Mouse (Mus musculus) embryonic facial prominence, embryonic 14.5 days (tissue): ENCODE results near the gene Pptc7. TPM values are rescaled to one million over a fixed set of nuclear protein-coding genes. Genes with fewer than 3 reads are reported as not detected.
"Not testable (repeated sequence)": the region's sequence is repeated elsewhere in the genome, so short reads cannot be mapped to it uniquely, and the experiment has no call there.

Experiments
- ATAC-seq: fragments of 200-750 bp; cut with Nextera tagmentation; 2 replicates; pipeline ENCODE4 v1.8.0; 2017; ENCODE audit warnings: low read depth, moderate number of reproducible peaks, moderate TSS enrichment
- DNase-seq: peaks from one replicate; pipeline ENCODE4 v3.0.0-alpha.2; 2015; ENCODE audit warnings: low spot score
- H3K27ac ChIP-seq: fragments of 300-500 bp; sonication (generic); replicated peaks from 2 replicates; pipeline ENCODE4 v1.5.1; 2014; ENCODE audit warnings: low read depth, mild to moderate bottlenecking, low read length, moderate library complexity
- H3K27me3 ChIP-seq: fragments of 300-500 bp; sonication (generic); replicated peaks from 2 replicates; pipeline ENCODE4 v1.6.1; 2014; ENCODE audit warnings: low read length; ENCODE audit not compliant: control insufficient read depth, insufficient read depth
- H3K36me3 ChIP-seq: fragments of 300-500 bp; sonication (generic); 2 replicates; pipeline ENCODE4 v1.6.1; 2014; ENCODE audit warnings: low read length, mixed read lengths; ENCODE audit not compliant: control insufficient read depth, insufficient read depth
- H3K4me1 ChIP-seq: fragments of 300-500 bp; sonication (generic); 2 replicates; pipeline ENCODE4 v1.6.1; 2014; ENCODE audit warnings: antibody characterized with exemption, low read length; ENCODE audit not compliant: control insufficient read depth, insufficient read depth
- H3K4me2 ChIP-seq: fragments of 300-500 bp; sonication (generic); 2 replicates; pipeline ENCODE4 v1.6.1; 2014; ENCODE audit warnings: low read depth, mild to moderate bottlenecking, low read length, moderate library complexity, mixed read lengths
- H3K4me3 ChIP-seq: fragments of 300-500 bp; sonication (generic); 2 replicates; pipeline ENCODE4 v1.5.1; 2014; ENCODE audit warnings: low read depth, mild to moderate bottlenecking, low read length
- H3K9ac ChIP-seq: fragments of 300-500 bp; sonication (generic); 2 replicates; pipeline ENCODE4 v1.6.1; 2014; ENCODE audit warnings: low read depth, mild to moderate bottlenecking, low read length, moderate library complexity, mixed read lengths
- H3K9me3 ChIP-seq: fragments of 300-500 bp; sonication (generic); 2 replicates; pipeline ENCODE4 v1.6.1; 2016; ENCODE audit warnings: low read length; ENCODE audit not compliant: control insufficient read depth
- WGBS: fragments of 180-500 bp; shearing (Covaris S2); extraction: QIAGEN DNeasy Blood & Tissue Kit; methylation state at CpG from one replicate; pipeline ENCODE4 v1.1.7; 2014; 5-methylcytosine and 5-hydroxymethylcytosine counted together
- polyA plus RNA-seq: library from polyadenylated mRNA; unstranded; fragments of >200 nt; fragmentation: Nextera tagmentation; extraction: Ambion mirVana; gene quantifications from 2 replicates; pipeline ENCODE4 v1.2.1, GENCODE M21; 2014

Pptc7 gene
- polyA plus RNA-seq, 1 experiment from 2014 or later: 8.1 TPM

DNA sequence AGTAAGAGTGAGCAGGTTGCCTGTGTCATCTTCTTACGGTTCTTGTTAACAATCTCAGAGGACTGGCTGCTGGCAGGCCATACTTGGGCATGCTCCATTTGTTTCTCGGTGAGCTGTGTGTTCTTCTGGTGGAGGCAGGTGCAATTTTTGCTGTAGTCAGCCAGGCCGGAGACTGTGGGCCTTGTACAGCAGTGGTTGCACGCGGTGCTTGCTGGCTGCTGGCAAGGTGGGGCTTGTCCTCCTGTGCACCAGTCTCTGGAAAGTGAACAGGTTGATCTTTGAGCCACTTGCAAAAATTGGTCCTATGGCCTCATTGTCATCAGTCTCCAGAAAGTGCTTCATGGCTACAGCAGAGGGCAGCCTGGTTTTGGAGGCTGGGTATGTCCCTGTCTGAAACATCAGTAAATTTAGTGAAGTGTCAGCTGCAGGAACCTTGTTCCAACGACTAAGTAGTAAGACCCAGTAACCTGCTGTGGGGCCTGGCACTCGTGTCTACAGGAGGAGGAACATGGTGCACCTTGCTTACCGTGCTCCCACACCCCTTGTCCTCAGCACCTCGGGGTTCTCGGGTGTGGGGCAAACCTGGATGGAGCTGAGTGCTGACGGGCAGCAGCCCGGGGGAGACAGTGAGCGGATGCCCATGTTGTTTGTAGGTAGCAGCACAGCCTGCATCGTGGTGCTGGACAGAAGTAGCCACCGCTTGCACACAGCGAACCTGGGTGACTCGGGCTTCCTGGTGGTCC lies 28.9 kb downstream of the Pptc7 start:
- H3K27me3 ChIP-seq: no peaks in the 10 kb centered on the region
- H3K9ac ChIP-seq: no peak overlapping the region
- no peaks in the 10 kb centered on the region; the same call in 1 of the 2 replicates for H3K4me1 ChIP-seq
- H3K9me3 ChIP-seq: no peaks in the 10 kb centered on the region
- H3K4me2 ChIP-seq: no peak overlapping the region
- no peak for ATAC-seq
- H3K36me3 ChIP-seq: peaks cover 50% of the 10 kb centered on the region
- 88% methylated on average over 17 of the region's 17 CpGs for WGBS
- no peak for DNase-seq
- no peak overlapping the region for H3K27ac ChIP-seq
- no peak overlapping the region for H3K4me3 ChIP-seq

DNA sequence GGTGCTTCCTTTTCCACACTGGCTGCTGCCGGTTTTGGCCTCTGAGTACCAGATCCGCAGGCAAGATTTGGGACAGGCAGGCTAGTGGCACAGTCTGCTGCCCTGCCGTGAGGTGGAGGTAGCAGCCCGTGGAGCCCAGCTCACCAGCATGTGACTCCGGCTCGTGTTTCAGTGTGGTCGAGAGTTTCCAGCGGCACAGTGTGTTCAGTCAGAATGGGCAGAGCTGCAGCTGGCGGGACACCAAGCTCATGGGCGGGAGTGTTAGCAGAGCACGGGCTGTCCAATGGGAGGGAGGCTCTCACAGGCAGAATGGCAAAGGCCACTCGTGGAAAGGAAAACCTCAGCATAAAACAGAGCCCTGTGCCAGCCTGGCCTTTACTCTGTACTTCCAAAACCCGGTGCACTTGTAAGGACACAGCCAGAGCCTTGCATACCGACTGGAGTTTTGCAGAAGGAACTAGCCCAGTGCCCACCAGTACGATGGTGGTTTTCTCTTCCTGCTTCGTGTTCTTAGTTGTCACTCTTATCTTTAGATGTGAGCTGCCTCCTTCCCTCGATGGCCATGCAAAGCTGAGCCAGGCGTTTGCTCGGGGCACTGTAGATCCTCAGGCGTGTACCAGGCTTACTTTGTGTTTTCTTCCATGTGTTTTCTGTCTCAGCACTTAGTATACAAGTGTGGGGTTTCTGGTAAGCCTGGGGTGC lies 31.0 kb downstream of the Pptc7 start:
- no peak overlapping the region for H3K4me3 ChIP-seq
- no peaks in the 10 kb centered on the region for H3K9me3 ChIP-seq
- H3K27me3 ChIP-seq: no peaks in the 10 kb centered on the region
- WGBS: 49% methylated on average over 20 of the region's 20 CpGs
- peak; percentile 89 for ATAC-seq
- 0 out of 2 replicates have a peak overlapping the region, but pooled peaks have one; percentile 16 for H3K9ac ChIP-seq
- H3K27ac ChIP-seq: peak overlapping the region; percentile 58
- no peak overlapping the region for H3K4me2 ChIP-seq
- DNase-seq: peak; percentile 89
- peaks cover 41% of the 10 kb centered on the region; the same call in 1 of the 2 replicates for H3K36me3 ChIP-seq
- H3K4me1 ChIP-seq: no peaks in the 10 kb centered on the region; the same call in 1 of the 2 replicates

DNA sequence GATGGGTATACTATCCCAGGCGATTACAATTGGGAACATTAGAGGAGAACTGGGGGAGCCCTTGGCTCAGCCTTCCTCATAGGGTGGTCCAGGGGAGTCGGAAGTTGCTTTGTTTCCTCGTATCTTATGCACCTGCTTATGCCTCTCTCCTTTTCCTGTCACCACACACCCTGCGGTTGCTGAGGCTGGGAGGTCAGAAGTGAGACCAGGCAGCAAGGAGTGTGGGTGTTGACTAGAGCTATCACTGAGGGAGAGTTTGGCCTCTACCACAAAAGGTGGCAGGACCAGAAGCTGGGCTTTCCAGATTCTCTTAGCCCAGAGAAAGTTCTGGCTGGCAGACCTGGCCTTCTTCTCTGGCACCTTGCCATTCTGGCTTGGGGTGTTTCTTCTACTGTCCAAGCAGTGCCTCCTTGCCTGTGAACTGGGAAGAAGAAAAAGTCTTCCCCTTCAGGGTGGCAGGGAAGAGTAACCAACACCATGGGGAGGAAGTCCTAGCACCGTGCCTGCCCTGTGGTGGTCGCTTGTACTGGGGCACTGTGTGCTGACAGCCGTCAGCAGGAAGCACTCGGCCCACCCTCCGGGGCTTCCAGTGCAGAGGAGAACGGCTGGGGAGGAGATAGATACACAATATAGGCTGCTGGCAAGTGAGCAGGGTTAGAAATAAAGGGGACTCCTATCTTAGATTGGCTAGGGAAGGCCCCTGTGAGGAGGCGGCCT lies 33.3 kb downstream of the Pptc7 start:
- no peak overlapping the region for H3K4me3 ChIP-seq
- H3K9ac ChIP-seq: no peak overlapping the region
- H3K27ac ChIP-seq: no peak overlapping the region
- H3K4me2 ChIP-seq: no peak overlapping the region
- H3K36me3 ChIP-seq: peaks cover 44% of the 10 kb centered on the region
- DNase-seq (no peak), ATAC-seq (no peak)
- H3K27me3 ChIP-seq: no peaks in the 10 kb centered on the region
- no peaks in the 10 kb centered on the region; the same call in 1 of the 2 replicates for H3K4me1 ChIP-seq
- WGBS: 70% methylated on average over 11 of the region's 11 CpGs
- H3K9me3 ChIP-seq: no peaks in the 10 kb centered on the region

DNA sequence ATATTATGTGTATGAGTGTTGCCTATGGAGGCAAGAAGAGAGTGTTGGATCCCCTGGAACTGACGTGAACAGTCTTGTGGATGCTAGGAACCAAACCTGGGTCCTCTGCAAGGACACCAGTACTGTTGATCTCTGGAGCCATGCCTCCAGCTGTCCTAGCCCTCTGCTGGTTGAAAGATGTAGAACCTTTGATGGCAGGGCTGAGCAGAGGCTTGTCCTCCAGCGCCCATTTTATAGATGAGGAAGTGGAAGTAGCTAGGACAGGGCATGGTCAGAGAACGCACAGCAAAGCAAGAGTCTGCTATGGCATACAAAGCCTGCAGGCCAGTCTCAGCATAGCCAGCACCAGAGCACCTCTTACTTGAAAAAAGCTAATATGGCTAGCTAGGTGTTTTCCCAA lies 33.9 kb downstream of the Pptc7 start:
- Histone ChIP-seq H3K4me1 (no peaks in the 10 kb centered on the region; the same call in 1 of the 2 replicates), H3K27me3 (no peaks in the 10 kb centered on the region), H3K4me3 (no peak overlapping the region), H3K36me3 (peaks cover 47% of the 10 kb centered on the region), H3K9ac (no peak overlapping the region), H3K27ac (no peak overlapping the region; the same call in 1 of the 2 replicates), H3K4me2 (no peak overlapping the region), H3K9me3 (no peaks in the 10 kb centered on the region)
- WGBS: 74% methylated on average over 3 of the region's 3 CpGs
- ATAC-seq: no peak
- no peak for DNase-seq

DNA sequence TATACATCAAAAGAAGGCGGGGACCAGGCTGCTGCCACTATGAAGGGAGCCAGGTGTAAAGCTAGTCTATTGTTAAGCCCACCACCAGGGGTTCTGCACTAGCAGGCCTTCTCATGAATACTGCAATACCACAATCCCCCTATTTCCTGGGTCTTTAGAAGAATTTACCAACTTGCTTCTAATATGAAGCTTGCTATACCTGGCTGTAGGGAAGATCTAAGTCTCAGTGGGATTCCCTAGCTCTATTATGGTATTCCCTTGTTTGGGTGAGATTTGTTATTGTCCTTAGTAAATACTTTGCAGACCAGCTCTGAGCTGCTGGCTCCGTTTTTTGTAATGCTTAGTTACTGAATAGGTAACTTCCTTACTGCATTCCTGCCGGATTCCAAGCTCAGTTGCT lies 34.8 kb downstream of the Pptc7 start:
- H3K27me3 ChIP-seq, H3K4me2 ChIP-seq, H3K4me1 ChIP-seq, ATAC-seq, H3K4me3 ChIP-seq, H3K9ac ChIP-seq, H3K27ac ChIP-seq, H3K9me3 ChIP-seq: not testable (repeated sequence)
- 66% methylated on average over 3 of the region's 3 CpGs for WGBS
- peaks cover 43% of the 10 kb centered on the region for H3K36me3 ChIP-seq
- peak; percentile 10 for DNase-seq

DNA sequence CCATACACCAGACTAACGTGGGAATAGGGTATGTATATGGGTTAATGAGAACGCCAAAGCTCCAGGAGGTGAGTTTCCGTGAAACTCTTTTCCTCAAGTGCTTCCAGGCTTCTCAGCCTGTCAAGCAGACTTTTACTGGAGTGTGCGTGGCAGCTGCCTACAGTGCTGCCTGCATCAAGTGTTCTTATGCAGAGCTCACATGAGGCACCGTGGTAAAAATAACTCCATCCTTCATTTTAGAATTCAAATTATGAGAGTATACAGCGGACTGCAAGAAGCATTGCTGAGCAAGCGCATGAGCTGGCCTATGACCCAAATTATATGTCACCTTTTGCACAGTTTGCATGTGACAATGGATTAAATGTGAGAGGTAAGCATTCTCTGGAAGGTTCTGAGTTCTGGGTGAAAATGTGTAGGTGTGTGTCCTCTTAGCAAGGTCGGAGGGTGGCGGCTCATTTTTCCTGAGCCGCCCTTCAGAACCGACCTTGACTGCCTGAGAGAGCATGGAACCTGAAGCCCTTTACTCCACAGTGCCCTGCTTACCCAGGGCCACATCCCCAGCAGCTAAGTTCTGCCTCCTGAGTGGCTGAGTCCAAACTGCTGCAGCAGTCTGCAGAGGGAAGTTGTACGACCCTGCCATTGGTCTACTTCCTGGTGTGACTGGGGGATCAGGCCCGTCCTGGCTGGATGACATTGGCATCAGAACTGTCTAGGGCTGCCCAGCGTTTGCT lies 35.5 kb downstream of the Pptc7 start:
- 75% methylated on average over 14 of the region's 14 CpGs for WGBS
- Histone ChIP-seq H3K4me2 (no peak overlapping the region), H3K4me1 (no peaks in the 10 kb centered on the region; the same call in 1 of the 2 replicates), H3K36me3 (peaks cover 44% of the 10 kb centered on the region), H3K27ac (peak overlapping the region; percentile 35), H3K27me3 (no peaks in the 10 kb centered on the region), H3K4me3 (no peak overlapping the region), H3K9me3 (no peaks in the 10 kb centered on the region), H3K9ac (no peak overlapping the region)
- ATAC-seq: peak; percentile 21; the same call in 1 of the 2 replicates
- DNase-seq: peak; percentile 36

DNA sequence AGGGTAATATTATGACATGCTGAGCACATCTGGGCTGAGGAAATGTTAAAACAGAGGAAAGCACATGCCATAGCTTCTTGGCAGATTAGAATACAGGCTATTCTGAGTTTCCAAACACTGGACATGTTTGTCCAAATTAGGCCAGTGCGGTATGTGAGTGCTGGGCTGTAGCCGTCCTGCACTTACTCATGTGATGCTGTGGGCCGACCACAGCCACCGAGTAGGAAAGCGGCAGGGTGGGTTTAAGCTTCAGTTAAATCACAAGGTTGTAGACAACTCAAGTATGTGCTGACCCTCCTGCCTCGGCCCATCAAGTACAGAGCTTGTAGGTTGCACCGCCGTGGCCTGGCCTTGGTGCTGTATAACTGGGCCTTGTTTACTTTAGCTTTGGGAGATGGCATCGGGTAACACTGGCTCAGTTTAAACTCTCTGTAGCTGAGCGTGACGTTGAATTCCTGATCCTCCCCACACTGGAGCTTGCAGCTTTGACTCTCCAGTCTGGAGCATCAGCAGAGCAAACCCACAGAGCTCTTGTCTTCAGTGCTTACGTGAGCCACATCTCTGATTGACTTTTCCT lies 36.1 kb downstream of the Pptc7 start:
- Histone ChIP-seq H3K9ac (no peak overlapping the region), H3K36me3 (peaks cover 51% of the 10 kb centered on the region)

DNA sequence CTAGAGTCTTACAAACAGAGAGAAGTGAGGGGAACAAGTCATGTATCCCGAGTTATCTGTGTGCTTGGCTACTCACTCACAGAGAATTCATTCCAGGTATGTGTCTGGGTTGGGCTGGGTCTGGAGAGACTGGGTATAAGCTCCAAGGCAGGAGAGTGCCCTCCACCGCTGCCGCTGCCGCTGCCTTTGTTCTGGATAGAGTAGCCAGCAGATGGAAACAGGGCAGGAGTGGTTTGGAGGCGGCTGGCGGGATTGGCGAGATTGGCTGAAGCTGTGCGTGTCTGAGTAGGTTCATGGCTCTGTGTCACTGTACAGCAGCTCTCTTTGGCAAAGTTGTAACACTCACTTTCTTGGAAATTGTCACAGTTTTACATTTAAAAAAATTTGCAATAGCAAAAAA lies 39.4 kb downstream of the Pptc7 start:
- Histone ChIP-seq H3K36me3 (peaks cover 52% of the 10 kb centered on the region), H3K4me1 (no peaks in the 10 kb centered on the region), H3K4me2 (no peak overlapping the region), H3K27me3 (no peaks in the 10 kb centered on the region), H3K9me3 (no peaks in the 10 kb centered on the region), H3K9ac (no peak overlapping the region), H3K4me3 (no peak overlapping the region), H3K27ac (no peak overlapping the region)
- DNase-seq (no peak), ATAC-seq (no peak)
- WGBS: 80% methylated on average over 8 of the region's 8 CpGs

More for the DNA sequence above, 36.1 kb downstream of the Pptc7 start:
- Histone ChIP-seq H3K9me3 (no peaks in the 10 kb centered on the region), H3K27ac (peak overlapping the region; percentile 35), H3K4me1 (no peaks in the 10 kb centered on the region), H3K27me3 (no peaks in the 10 kb centered on the region), H3K4me3 (no peak overlapping the region), H3K4me2 (no peak overlapping the region)
- DNase-seq (peak; percentile 18), ATAC-seq (peak; percentile 28; the same call in 1 of the 2 replicates)
- 55% methylated on average over 12 of the region's 12 CpGs for WGBS
